In genomic region chr5:36056921-36057320, GRCm38 (mm10) we compare ENCODE assay signal across 28 mouse cellular contexts.
"Had no signal": no experiment of that assay in that cellular context is flagged by ENCODE, and none has a peak within 500 bp of the region (broad histone marks: within the 10 kb centered on the region; RNA-seq: fewer than 3 reads in every experiment).

No protein-coding gene starts in this region.

- ATAC-seq: forebrain, embryonic 13.5 days; forebrain, embryonic 14.5 days; forebrain, embryonic 15.5 days; forebrain, embryonic 16.5 days; forebrain, postnatal 0 days had no signal

- H3K4me3 ChIP-seq: embryonic facial prominence, embryonic 10.5 days; embryonic facial prominence, embryonic 12.5 days; embryonic facial prominence, embryonic 13.5 days; embryonic facial prominence, embryonic 15.5 days; erythroblast, embryonic 14.5 days; forebrain, embryonic 10.5 days; forebrain, embryonic 12.5 days; forebrain, embryonic 13.5 days; forebrain, embryonic 15.5 days; gastrocnemius, adult 2 months; heart, adult 2 months had no signal

- H3K4me1 ChIP-seq: embryonic facial prominence, embryonic 10.5 days; embryonic facial prominence, embryonic 12.5 days; embryonic facial prominence, embryonic 13.5 days; embryonic facial prominence, embryonic 15.5 days; forebrain, embryonic 15.5 days had no signal

- H3K27ac ChIP-seq: embryonic facial prominence, embryonic 10.5 days; embryonic facial prominence, embryonic 12.5 days; embryonic facial prominence, embryonic 13.5 days; embryonic facial prominence, embryonic 15.5 days; forebrain, embryonic 10.5 days; forebrain, embryonic 12.5 days; forebrain, embryonic 13.5 days; forebrain, embryonic 15.5 days; gastrocnemius, adult 2 months; heart, adult 2 months had no signal

- H3K27me3 ChIP-seq: embryonic facial prominence, embryonic 12.5 days; embryonic facial prominence, embryonic 13.5 days; embryonic facial prominence, embryonic 15.5 days; forebrain, embryonic 12.5 days; forebrain, embryonic 13.5 days; forebrain, embryonic 15.5 days had no signal

- H3K9me3 ChIP-seq: embryonic facial prominence, embryonic 12.5 days; embryonic facial prominence, embryonic 13.5 days; embryonic facial prominence, embryonic 15.5 days; forebrain, embryonic 10.5 days; forebrain, embryonic 12.5 days; forebrain, embryonic 13.5 days; forebrain, embryonic 15.5 days had no signal

- H3K9ac ChIP-seq: embryonic facial prominence, embryonic 12.5 days; embryonic facial prominence, embryonic 13.5 days; embryonic facial prominence, embryonic 15.5 days; forebrain, embryonic 12.5 days; forebrain, embryonic 13.5 days; forebrain, embryonic 15.5 days; forebrain, postnatal 0 days had no signal

- DNase-seq: cerebellum, adult 2 months; cerebellum, adult 8-10 months; cerebellum, adult 9-10 months; cerebellum, adult 9-11 months; cerebellum, postnatal 10 days; cerebellum, postnatal 14 days; cerebellum, postnatal 25 days; cerebellum, postnatal 36 days; embryo, embryonic 11 days; forebrain, postnatal 0 days; gastrocnemius, adult 2 months; gastrocnemius, postnatal 10 days; gastrocnemius, postnatal 14 days; gastrocnemius, postnatal 25 days; gastrocnemius, postnatal 36 days; heart, adult 18-20 months; heart, adult 2 months had no signal

- H3K36me3 ChIP-seq: embryonic facial prominence, embryonic 12.5 days; forebrain, embryonic 10.5 days; forebrain, embryonic 15.5 days had no signal

- H3K4me2 ChIP-seq: embryonic facial prominence, embryonic 12.5 days; embryonic facial prominence, embryonic 13.5 days; embryonic facial prominence, embryonic 15.5 days; forebrain, embryonic 12.5 days; forebrain, embryonic 13.5 days; forebrain, embryonic 15.5 days had no signal
